Mouse (Mus musculus): ENCODE results near the gene Lad1. TPM values are rescaled to one million over a fixed set of nuclear protein-coding genes. Genes with fewer than 3 reads are reported as not detected.

The Lad1 gene
- polyA plus RNA-seq, 1 experiment from 2014 or later: 0.36 TPM

GRCm38 (mm10) chr1:135789815-135790214, 28.6 kb upstream of the Lad1 start:
- Histone ChIP-seq H3K4me2 (replicated peaks) (no peak overlapping the region), H3K36me3 (no peaks in the 10 kb centered on the region), H3K4me3 (replicated peaks) (no peak overlapping the region), H3K9me3 (no peaks in the 10 kb centered on the region), H3K27me3 (peaks cover 15% of the 10 kb centered on the region; the same call in 1 of the 2 replicates), H3K27ac (no peak overlapping the region), H3K4me1 (replicated peaks) (peaks cover 15% of the 10 kb centered on the region), H3K9ac (replicated peaks) (no peak overlapping the region)
- 9% methylated on average over 5 of the region's 5 CpGs for WGBS
- peak; percentile 12; the same call in 1 of the 2 replicates for ATAC-seq

DNA sequence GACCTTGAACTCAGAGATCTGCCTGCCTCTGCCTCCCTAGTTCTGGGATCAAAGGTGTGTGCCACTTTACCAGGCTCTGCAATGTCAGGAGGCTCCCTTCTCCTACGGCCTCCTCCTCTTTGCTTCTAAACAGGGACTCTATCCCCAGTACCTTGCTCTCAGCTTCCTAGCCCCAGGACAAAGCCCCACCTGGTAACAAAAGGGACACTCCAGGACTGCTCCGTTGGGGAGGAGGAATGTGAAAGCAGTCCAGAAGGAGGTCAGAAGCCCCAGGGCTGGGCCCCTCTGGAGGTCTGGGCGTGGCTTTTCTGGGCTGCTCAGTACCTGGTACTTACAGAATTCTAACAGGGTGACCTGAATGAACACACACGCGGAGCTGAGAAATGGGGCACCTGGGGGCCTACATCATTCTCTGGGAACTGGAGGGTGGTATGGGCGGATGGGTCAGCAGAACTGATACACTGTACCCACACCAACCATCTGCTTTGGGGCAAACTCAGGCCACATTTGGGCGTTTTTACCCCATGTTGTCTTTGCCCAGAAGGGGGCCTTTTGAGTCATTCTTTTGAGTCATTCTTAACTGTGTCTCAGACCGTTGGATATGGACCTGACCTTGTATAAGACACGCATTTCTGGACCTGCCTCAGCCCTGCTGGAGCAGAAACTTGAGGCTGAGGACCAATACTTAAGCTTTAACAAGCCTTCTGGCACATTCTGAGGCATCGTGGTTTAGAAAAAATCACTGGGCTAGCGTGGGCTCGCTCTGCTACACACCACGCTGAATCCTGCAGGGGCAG, 26.1 kb upstream of the Lad1 start:
- Histone ChIP-seq H3K27ac (no peak overlapping the region), H3K4me3 (replicated peaks) (no peak overlapping the region), H3K36me3 (no peaks in the 10 kb centered on the region), H3K4me2 (replicated peaks) (no peak overlapping the region), H3K27me3 (peaks cover 22% of the 10 kb centered on the region; the same call in 1 of the 2 replicates), H3K4me1 (replicated peaks) (peaks cover 21% of the 10 kb centered on the region), H3K9ac (replicated peaks) (no peak overlapping the region), H3K9me3 (no peaks in the 10 kb centered on the region)
- no peak for ATAC-seq
- WGBS: 57% methylated on average over 13 of the region's 13 CpGs

- ATAC-seq: peak; percentile 49; the same call in 1 of the 2 replicates
- no peak overlapping the region; the same call in 1 of the 2 replicates for H3K9ac ChIP-seq (replicated peaks)
- peaks cover 21% of the 10 kb centered on the region for H3K4me1 ChIP-seq (replicated peaks)
Measured at GRCm38 (mm10) chr1:135793370-135794215, 24.8 kb upstream of the Lad1 start.

DNA sequence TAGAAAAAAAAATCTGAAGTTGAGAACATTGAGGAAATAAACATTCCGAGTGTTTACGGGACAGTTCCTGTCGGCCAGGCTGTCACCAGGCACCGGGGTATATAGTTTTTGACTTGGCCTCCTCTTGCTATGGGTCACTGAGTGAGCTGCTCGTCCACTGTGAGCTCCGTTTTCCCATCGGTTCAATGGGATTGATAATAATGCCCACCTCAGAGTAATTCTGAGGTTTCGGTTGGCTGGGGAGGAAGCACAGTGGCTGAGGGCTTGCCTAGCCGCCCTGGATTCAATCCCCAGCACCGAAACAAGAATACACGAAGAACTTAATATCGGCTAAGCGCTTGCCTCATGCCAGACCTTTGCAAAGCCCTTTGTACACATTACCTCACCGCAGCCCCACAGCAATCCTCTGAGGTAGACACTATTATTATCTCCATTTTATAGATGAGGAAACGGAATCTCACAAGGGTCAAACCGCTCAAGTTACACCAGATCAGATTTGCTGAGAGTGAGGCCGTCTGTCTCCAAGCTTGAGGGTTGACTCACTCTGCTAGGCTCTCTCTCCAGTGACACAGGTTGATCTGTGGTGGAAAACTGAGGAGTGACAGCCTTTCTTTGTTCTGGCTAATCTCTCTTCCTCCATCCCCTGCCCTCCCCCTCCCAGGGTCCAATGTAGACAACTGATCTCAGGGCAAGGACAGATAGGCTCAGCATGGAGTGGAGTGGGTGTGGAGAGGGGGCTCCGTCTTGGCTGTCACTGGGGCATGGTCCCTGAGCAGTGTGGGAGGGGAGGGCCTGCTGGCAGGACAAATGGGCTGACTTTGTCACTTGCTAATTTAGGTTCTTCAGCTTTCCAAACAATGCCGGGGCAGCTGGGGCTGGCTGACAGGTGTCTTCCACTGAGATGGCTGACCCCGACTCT, 23.9 kb upstream of the Lad1 start:
- WGBS: 25% methylated on average over 20 of the region's 20 CpGs
- peak; percentile 72 for ATAC-seq
- H3K27ac ChIP-seq: no peak overlapping the region
- peaks cover 22% of the 10 kb centered on the region; the same call in 1 of the 2 replicates for H3K27me3 ChIP-seq
- no peaks in the 10 kb centered on the region for H3K36me3 ChIP-seq
- no peaks in the 10 kb centered on the region for H3K9me3 ChIP-seq
- peak overlapping the region; percentile 11; the same call in 1 of the 2 replicates for H3K4me3 ChIP-seq (replicated peaks)
- no peak overlapping the region for H3K9ac ChIP-seq (replicated peaks)
- peak overlapping the region; percentile 47 for H3K4me2 ChIP-seq (replicated peaks)
- peaks cover 21% of the 10 kb centered on the region for H3K4me1 ChIP-seq (replicated peaks)

More at GRCm38 (mm10) chr1:135793370-135794215, 24.8 kb upstream of the Lad1 start:
- no peaks in the 10 kb centered on the region for H3K9me3 ChIP-seq
- peaks cover 22% of the 10 kb centered on the region; the same call in 1 of the 2 replicates for H3K27me3 ChIP-seq
- H3K4me3 ChIP-seq (replicated peaks): peak overlapping the region; percentile 11
- WGBS: 12% methylated on average over 27 of the region's 27 CpGs
- peak overlapping the region; percentile 47 for H3K4me2 ChIP-seq (replicated peaks)
- no peak overlapping the region for H3K27ac ChIP-seq
- no peaks in the 10 kb centered on the region for H3K36me3 ChIP-seq

- Histone ChIP-seq H3K27me3 (peaks cover 12% of the 10 kb centered on the region; the same call in 1 of the 2 replicates), H3K4me1 (replicated peaks) (peaks cover 28% of the 10 kb centered on the region), H3K36me3 (no peaks in the 10 kb centered on the region), H3K27ac (no peak overlapping the region), H3K4me3 (replicated peaks) (no peak overlapping the region), H3K9ac (replicated peaks) (no peak overlapping the region), H3K9me3 (no peaks in the 10 kb centered on the region), H3K4me2 (replicated peaks) (no peak overlapping the region)
- 77% methylated on average over 1 of the region's 1 CpGs for WGBS
- ATAC-seq: no peak
Measured at GRCm38 (mm10) chr1:135798492-135798891, 19.9 kb upstream of the Lad1 start.

DNA sequence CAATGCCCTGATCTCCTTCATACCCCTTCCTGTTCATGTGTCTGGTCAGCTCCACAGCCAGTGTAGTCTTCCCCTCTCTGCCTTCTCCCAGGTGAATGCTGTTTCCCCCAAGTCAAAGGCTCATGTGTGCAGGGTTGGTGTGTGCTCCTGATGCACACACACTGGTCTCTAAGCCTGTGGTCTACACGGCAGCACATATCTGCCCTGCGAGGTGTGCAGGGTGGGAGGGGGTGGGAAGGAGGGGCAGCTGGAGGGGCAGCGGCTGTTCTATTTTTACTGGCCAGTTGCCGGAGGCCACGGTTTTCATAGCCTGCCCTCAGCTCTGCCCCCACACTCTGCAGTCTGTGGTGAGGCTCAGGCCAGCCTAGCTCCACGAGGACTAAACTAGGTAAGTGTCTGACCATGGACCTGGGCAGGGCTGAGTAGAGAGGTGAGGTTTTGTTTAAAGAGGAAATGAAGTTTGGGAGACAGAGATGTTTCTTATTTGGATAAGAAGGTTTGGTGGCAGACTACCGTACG, 19.2 kb upstream of the Lad1 start:
- H3K9ac ChIP-seq (replicated peaks): no peak overlapping the region
- H3K36me3 ChIP-seq: no peaks in the 10 kb centered on the region
- no peak overlapping the region for H3K4me2 ChIP-seq (replicated peaks)
- H3K27me3 ChIP-seq: peaks cover 13% of the 10 kb centered on the region; the same call in 1 of the 2 replicates
- peaks cover 21% of the 10 kb centered on the region for H3K4me1 ChIP-seq (replicated peaks)
- ATAC-seq: no peak
- no peak overlapping the region for H3K27ac ChIP-seq
- WGBS: 84% methylated on average over 8 of the region's 8 CpGs
- no peaks in the 10 kb centered on the region for H3K9me3 ChIP-seq
- no peak overlapping the region for H3K4me3 ChIP-seq (replicated peaks)

DNA sequence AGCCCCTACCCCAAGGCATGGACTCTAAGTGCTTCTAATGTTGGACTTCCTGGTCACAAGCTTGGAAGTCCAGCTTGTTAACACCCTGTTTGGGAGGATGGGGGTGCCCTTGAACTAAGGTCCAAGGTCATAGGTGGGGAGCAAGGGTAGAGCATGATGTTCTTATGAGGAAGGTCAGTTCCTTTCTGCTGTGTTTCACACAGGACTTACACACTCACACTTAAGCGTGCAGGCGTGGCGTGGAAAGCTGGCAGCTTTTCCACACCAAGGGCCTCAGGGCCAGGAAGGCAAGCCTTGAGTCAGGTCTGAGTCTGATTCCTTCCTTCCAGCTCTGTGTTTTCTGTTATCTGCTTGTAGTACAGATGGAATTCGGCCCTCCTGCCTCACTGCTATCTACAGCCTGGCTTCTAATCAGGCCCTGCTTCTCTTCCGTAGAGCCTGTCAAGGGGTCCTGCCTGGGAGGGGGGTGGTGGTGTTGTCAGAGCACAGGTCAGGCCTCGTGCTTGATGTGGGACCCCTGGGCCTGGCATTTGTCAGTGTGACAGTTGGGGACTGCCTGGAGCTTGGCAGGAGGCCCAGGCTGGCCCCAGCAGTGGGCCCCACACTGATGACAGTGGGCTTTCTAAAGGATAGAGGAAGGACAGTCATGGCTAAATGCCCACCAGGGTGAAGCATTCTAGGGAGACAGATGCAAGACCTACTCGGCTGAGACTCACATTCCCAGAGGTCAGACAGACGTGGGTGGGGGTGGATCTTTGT, 18.0 kb upstream of the Lad1 start:
- 53% methylated on average over 8 of the region's 8 CpGs for WGBS
- no peak overlapping the region for H3K4me3 ChIP-seq (replicated peaks)
- ATAC-seq: peak; percentile 62
- H3K27me3 ChIP-seq: peaks cover 4% of the 10 kb centered on the region; the same call in 1 of the 2 replicates
- no peaks in the 10 kb centered on the region for H3K36me3 ChIP-seq
- no peaks in the 10 kb centered on the region for H3K9me3 ChIP-seq
- no peak overlapping the region for H3K4me2 ChIP-seq (replicated peaks)
- H3K4me1 ChIP-seq (replicated peaks): peaks cover 9% of the 10 kb centered on the region
- no peak overlapping the region for H3K9ac ChIP-seq (replicated peaks)
- no peak overlapping the region for H3K27ac ChIP-seq

GRCm38 (mm10) chr1:135807546-135807945, 10.9 kb upstream of the Lad1 start:
- H3K36me3 ChIP-seq: no peaks in the 10 kb centered on the region
- 0 out of 2 replicates have a peak, but pooled peaks cover 3% of the 10 kb centered on the region for H3K27me3 ChIP-seq
- H3K27ac ChIP-seq: no peak overlapping the region
- no peak for ATAC-seq
- H3K4me1 ChIP-seq (replicated peaks): 0 out of 2 replicates have a peak, but pooled peaks cover 3% of the 10 kb centered on the region
- H3K4me2 ChIP-seq (replicated peaks): no peak overlapping the region
- WGBS: 58% methylated on average over 10 of the region's 10 CpGs
- H3K4me3 ChIP-seq (replicated peaks): no peak overlapping the region
- H3K9ac ChIP-seq (replicated peaks): no peak overlapping the region
- no peaks in the 10 kb centered on the region for H3K9me3 ChIP-seq

- Histone ChIP-seq H3K9ac (replicated peaks) (no peak overlapping the region), H3K4me2 (replicated peaks) (no peak overlapping the region), H3K9me3 (no peaks in the 10 kb centered on the region), H3K27me3 (no peaks in the 10 kb centered on the region), H3K4me1 (replicated peaks) (0 out of 2 replicates have a peak, but pooled peaks cover 3% of the 10 kb centered on the region), H3K27ac (no peak overlapping the region), H3K36me3 (no peaks in the 10 kb centered on the region), H3K4me3 (replicated peaks) (no peak overlapping the region)
- 85% methylated on average over 2 of the region's 2 CpGs for WGBS
- peak; percentile 3; the same call in 1 of the 2 replicates for ATAC-seq
Measured at GRCm38 (mm10) chr1:135810180-135810579, 8.2 kb upstream of the Lad1 start.

- peak; percentile 59 for ATAC-seq
- H3K9me3 ChIP-seq: no peaks in the 10 kb centered on the region
- H3K4me3 ChIP-seq (replicated peaks): no peak overlapping the region
- no peak overlapping the region for H3K4me2 ChIP-seq (replicated peaks)
- H3K4me1 ChIP-seq (replicated peaks): 0 out of 2 replicates have a peak, but pooled peaks cover 3% of the 10 kb centered on the region
- peaks cover 3% of the 10 kb centered on the region for H3K27me3 ChIP-seq
- H3K36me3 ChIP-seq: no peaks in the 10 kb centered on the region
- 27% methylated on average over 7 of the region's 7 CpGs for WGBS
- no peak overlapping the region for H3K27ac ChIP-seq
- 0 out of 2 replicates have a peak overlapping the region, but pooled peaks have one; percentile 10 for H3K9ac ChIP-seq (replicated peaks)
Measured at GRCm38 (mm10) chr1:135811016-135811646, 7.3 kb upstream of the Lad1 start.
